Mouse (Mus musculus) neural tube, embryonic 12.5 days (tissue): ENCODE measurements around the gene Agpat4. TPM values are rescaled to one million over a fixed set of nuclear protein-coding genes. Genes with fewer than 3 reads are reported as not detected.

Experiments used
- ATAC-seq: fragments of 200-750 bp; cut with Nextera tagmentation; 2 replicates; pipeline ENCODE4 v1.8.0; 2017; ENCODE audit warnings: low read depth, mild to moderate bottlenecking, moderate TSS enrichment, moderate library complexity; ENCODE audit not compliant: low FRiP score
- H3K27ac ChIP-seq: fragments of 300-500 bp; sonication (generic); 2 replicates; pipeline ENCODE4 v1.5.1; 2016
- H3K27me3 ChIP-seq: fragments of 300-500 bp; sonication (generic); replicated peaks from 2 replicates; pipeline ENCODE4 v1.6.1; 2016; ENCODE audit warnings: mild to moderate bottlenecking
- H3K36me3 ChIP-seq: fragments of 300-500 bp; sonication (generic); 2 replicates; pipeline ENCODE4 v1.6.1; 2016; ENCODE audit warnings: mild to moderate bottlenecking
- H3K4me1 ChIP-seq: fragments of 300-500 bp; sonication (generic); 2 replicates; pipeline ENCODE4 v1.6.1; 2016
- H3K4me2 ChIP-seq: fragments of 300-500 bp; sonication (generic); replicated peaks from 2 replicates; pipeline ENCODE4 v1.6.1; 2016; ENCODE audit warnings: mild to moderate bottlenecking
- H3K4me3 ChIP-seq: fragments of 300-500 bp; sonication (generic); 2 replicates; pipeline ENCODE4 v1.5.1; 2016
- H3K9ac ChIP-seq: fragments of 300-500 bp; sonication (generic); 2 replicates; pipeline ENCODE4 v1.6.1; 2016; ENCODE audit warnings: mild to moderate bottlenecking
- H3K9me3 ChIP-seq: fragments of 300-500 bp; sonication (generic); 2 replicates; pipeline ENCODE4 v1.6.1; 2016; ENCODE audit warnings: mild to moderate bottlenecking
- WGBS: fragments of 180-500 bp; shearing (Covaris S2); methylation state at CpG from one replicate; pipeline ENCODE4 v1.1.7; 2016; 5-methylcytosine and 5-hydroxymethylcytosine counted together
- polyA plus RNA-seq: library from polyadenylated mRNA; unstranded; fragments of >200 nt; fragmentation: Nextera tagmentation; extraction: Ambion mirVana; gene quantifications from 2 replicates; pipeline ENCODE4 v1.2.1, GENCODE M21; 2016

Gene Agpat4
- polyA plus RNA-seq: 41.5 and 44.9 TPM in 2 replicates

DNA sequence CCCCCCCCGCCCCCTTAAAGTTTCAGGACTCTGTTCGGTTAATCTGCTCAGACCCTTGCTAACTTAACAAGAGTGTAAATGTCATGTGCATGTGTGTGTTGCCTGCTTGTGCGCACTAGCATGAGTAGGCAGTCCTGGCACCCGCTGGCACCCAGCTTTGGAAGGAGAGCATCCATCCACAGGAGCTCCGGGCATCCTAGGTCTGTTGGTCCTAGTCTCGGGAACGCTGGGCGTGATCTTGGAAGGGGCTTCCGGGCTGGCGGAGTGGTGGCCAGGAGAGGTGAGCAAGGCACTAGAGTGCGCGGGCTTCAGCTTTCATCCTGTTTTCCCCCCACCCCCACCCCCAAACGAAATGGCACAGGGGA lies at the start of gene Agpat4:
Agpat4 (plus strand) TSS at position 144 of the 365 bp plus-strand sequence.
- Histone ChIP-seq H3K4me3 (peak within 1 kb of the TSS; percentile 58), H3K27ac (peak within 1 kb of the TSS; percentile 81), H3K27me3 (no peaks in the 10 kb centered on the region), H3K9ac (peak within 1 kb of the TSS; percentile 54), H3K4me2 (peak within 1 kb of the TSS; percentile 77), H3K4me1 (peaks cover 20% of the 10 kb centered on the region), H3K9me3 (no peaks in the 10 kb centered on the region), H3K36me3 (no peaks in the 10 kb centered on the region)
- ATAC-seq: peak; percentile 69
- WGBS: under 1% methylated on average over 13 of the region's 13 CpGs

DNA sequence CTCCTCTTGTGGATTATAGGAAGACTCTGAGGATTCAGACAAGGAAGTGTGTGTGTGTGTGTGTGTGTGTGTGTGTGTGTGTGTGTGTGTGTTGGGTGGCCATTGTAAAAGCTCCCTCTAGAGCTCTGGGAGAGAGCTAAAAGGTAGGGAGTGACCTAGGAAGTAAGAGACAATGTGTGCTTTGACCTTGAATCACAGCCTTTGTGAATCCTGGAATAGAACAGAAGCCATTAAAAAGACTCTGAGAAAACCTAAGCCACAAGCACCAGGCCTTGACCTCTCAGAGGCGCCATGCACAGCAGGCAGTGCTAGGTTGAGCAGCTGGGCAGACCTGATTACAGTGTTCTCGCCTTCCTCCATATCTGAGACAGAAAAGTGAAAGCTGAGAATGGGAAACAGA lies 41.7 kb upstream of the Agpat4 start:
- no peaks in the 10 kb centered on the region for H3K36me3 ChIP-seq
- WGBS: 36% methylated on average over 2 of the region's 2 CpGs

GRCm38 (mm10) chr17:12080656-12081495 lies 37.6 kb upstream of the Agpat4 start:
- H3K27ac ChIP-seq: no peak overlapping the region
- no peaks in the 10 kb centered on the region for H3K9me3 ChIP-seq
- ATAC-seq: no peak
- H3K4me3 ChIP-seq: no peak overlapping the region
- H3K4me1 ChIP-seq: no peaks in the 10 kb centered on the region
- WGBS: 56% methylated on average over 20 of the region's 20 CpGs
- no peaks in the 10 kb centered on the region for H3K36me3 ChIP-seq
- H3K4me2 ChIP-seq: no peak overlapping the region
- no peaks in the 10 kb centered on the region for H3K27me3 ChIP-seq
- H3K9ac ChIP-seq: no peak overlapping the region

More for the DNA sequence above, 41.7 kb upstream of the Agpat4 start:
- H3K4me3 ChIP-seq: no peak overlapping the region
- H3K9ac ChIP-seq: no peak overlapping the region
- H3K27me3 ChIP-seq: no peaks in the 10 kb centered on the region
- no peak for ATAC-seq
- H3K4me2 ChIP-seq: no peak overlapping the region
- H3K27ac ChIP-seq: no peak overlapping the region
- no peaks in the 10 kb centered on the region for H3K4me1 ChIP-seq
- no peaks in the 10 kb centered on the region for H3K9me3 ChIP-seq

DNA sequence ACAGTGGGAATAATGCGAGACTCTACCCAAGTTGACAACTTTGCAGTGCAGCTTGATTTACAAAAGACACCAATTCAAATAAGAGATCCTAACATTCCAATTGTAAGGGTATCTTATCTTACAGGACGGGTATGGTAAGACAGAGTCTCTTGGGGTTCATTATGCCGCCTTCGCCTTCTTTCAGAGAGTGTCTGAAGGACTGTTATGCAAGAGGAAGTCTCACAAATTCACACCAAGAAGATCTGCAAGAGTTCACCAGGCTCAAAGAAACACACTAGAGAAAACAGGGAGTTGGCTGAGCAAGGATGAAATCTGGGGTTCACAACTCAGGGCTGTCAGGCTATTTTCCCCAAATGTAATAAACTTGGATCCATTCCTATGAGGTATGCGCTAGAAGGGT lies 36.3 kb upstream of the Agpat4 start:
- no peaks in the 10 kb centered on the region for H3K4me1 ChIP-seq
- H3K36me3 ChIP-seq: no peaks in the 10 kb centered on the region
- no peak overlapping the region for H3K4me3 ChIP-seq
- no peak for ATAC-seq
- H3K4me2 ChIP-seq: no peak overlapping the region
- no peaks in the 10 kb centered on the region for H3K27me3 ChIP-seq
- H3K9me3 ChIP-seq: no peaks in the 10 kb centered on the region
- 91% methylated on average over 5 of the region's 5 CpGs for WGBS
- H3K9ac ChIP-seq: no peak overlapping the region
- no peak overlapping the region for H3K27ac ChIP-seq

DNA sequence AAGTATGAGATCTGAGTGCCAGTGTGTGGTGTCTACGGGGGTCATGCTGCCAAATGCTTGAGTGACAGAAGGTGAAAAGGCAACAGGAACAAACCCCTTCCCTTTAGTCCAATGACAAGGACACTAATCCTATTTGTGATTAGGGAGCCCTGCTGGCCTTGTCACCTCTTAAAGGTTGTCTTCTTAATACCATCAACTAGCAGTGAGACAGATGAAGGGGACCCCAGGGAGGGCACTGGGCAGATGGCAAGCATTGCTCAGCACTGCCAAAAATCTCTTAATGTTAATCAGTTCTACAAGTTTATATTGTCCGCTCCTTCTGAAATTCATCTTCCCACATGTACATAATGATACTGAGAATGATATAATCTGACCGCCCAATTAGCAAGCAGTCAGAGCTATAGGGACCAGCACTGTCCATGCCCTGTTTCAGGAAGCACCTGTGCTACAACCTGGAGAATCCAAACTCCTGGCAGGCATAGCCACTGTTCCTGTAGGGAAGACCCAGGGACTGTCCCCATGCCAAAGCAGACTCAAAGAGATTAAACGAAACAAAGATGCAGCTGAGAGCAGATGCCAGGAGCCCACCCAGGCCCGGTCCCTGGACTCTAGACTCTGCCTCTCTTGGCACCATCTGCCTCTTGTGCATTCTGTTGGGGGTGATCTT lies 28.1 kb upstream of the Agpat4 start:
- no peaks in the 10 kb centered on the region for H3K4me1 ChIP-seq
- no peaks in the 10 kb centered on the region for H3K27me3 ChIP-seq
- WGBS: 75% methylated on average over 5 of the region's 5 CpGs
- H3K9ac ChIP-seq: no peak overlapping the region
- no peak for ATAC-seq
- H3K27ac ChIP-seq: no peak overlapping the region
- H3K4me2 ChIP-seq: no peak overlapping the region
- H3K36me3 ChIP-seq: no peaks in the 10 kb centered on the region
- H3K9me3 ChIP-seq: no peaks in the 10 kb centered on the region
- H3K4me3 ChIP-seq: no peak overlapping the region

- no peaks in the 10 kb centered on the region for H3K4me1 ChIP-seq
- no peaks in the 10 kb centered on the region for H3K27me3 ChIP-seq
- H3K4me3 ChIP-seq: no peak overlapping the region
- H3K36me3 ChIP-seq: no peaks in the 10 kb centered on the region
- ATAC-seq: no peak
- H3K9ac ChIP-seq: no peak overlapping the region
- H3K4me2 ChIP-seq: no peak overlapping the region
- 83% methylated on average over 6 of the region's 6 CpGs for WGBS
- H3K27ac ChIP-seq: no peak overlapping the region
- H3K9me3 ChIP-seq: no peaks in the 10 kb centered on the region
Observed at GRCm38 (mm10) chr17:12092901-12093564, 25.5 kb upstream of the Agpat4 start.

- Histone ChIP-seq H3K27ac (no peak overlapping the region), H3K9me3 (no peaks in the 10 kb centered on the region), H3K36me3 (no peaks in the 10 kb centered on the region), H3K4me1 (no peaks in the 10 kb centered on the region), H3K27me3 (no peaks in the 10 kb centered on the region), H3K9ac (no peak overlapping the region), H3K4me3 (no peak overlapping the region), H3K4me2 (no peak overlapping the region)
- 95% methylated on average over 1 of the region's 1 CpGs for WGBS
- ATAC-seq: no peak
Observed at GRCm38 (mm10) chr17:12094016-12094415, 24.5 kb upstream of the Agpat4 start.

- no peak overlapping the region for H3K4me3 ChIP-seq
- no peaks in the 10 kb centered on the region for H3K36me3 ChIP-seq
- H3K4me2 ChIP-seq: no peak overlapping the region
- H3K9ac ChIP-seq: no peak overlapping the region
- ATAC-seq: no peak
- H3K4me1 ChIP-seq: no peaks in the 10 kb centered on the region
- no peak overlapping the region for H3K27ac ChIP-seq
- 88% methylated on average over 9 of the region's 9 CpGs for WGBS
- 0 out of 2 replicates have a peak, but pooled peaks cover 3% of the 10 kb centered on the region for H3K9me3 ChIP-seq
- no peaks in the 10 kb centered on the region for H3K27me3 ChIP-seq
Observed at GRCm38 (mm10) chr17:12094827-12095590, 23.5 kb upstream of the Agpat4 start.

- Histone ChIP-seq H3K36me3 (no peaks in the 10 kb centered on the region), H3K9me3 (0 out of 2 replicates have a peak, but pooled peaks cover 6% of the 10 kb centered on the region), H3K9ac (no peak overlapping the region), H3K27me3 (no peaks in the 10 kb centered on the region), H3K4me1 (no peaks in the 10 kb centered on the region), H3K4me2 (no peak overlapping the region), H3K27ac (no peak overlapping the region), H3K4me3 (no peak overlapping the region)
- no peak for ATAC-seq
Observed at GRCm38 (mm10) chr17:12099415-12099814, 19.1 kb upstream of the Agpat4 start.

DNA sequence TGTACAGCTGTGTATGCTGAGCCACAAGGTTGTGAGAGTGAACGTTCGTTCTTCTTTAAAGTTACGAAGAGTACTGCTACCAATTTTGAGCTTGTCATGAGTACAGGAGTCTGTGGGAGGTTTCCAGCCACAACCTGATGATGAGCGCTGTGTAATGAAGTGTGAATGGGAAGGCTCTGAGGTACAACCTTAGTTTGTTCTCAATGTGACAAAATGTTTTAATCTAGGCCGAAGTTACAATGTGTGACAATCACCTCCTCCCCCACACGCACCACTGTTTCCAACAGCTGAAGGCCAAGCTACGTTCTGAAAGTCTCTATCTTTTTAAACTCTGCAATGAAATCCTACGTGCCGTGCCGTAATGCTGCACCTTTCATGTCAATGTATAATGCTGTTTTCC lies 16.2 kb upstream of the Agpat4 start:
- Histone ChIP-seq H3K4me2 (no peak overlapping the region), H3K27ac (no peak overlapping the region), H3K4me3 (no peak overlapping the region), H3K36me3 (no peaks in the 10 kb centered on the region), H3K27me3 (no peaks in the 10 kb centered on the region), H3K9me3 (0 out of 2 replicates have a peak, but pooled peaks cover 6% of the 10 kb centered on the region), H3K4me1 (no peaks in the 10 kb centered on the region), H3K9ac (no peak overlapping the region)
- WGBS: 96% methylated on average over 10 of the region's 10 CpGs
- no peak for ATAC-seq

GRCm38 (mm10) chr17:12103781-12104180 lies 14.7 kb upstream of the Agpat4 start:
- Histone ChIP-seq H3K9me3 (0 out of 2 replicates have a peak, but pooled peaks cover 6% of the 10 kb centered on the region), H3K27ac (no peak overlapping the region), H3K4me1 (no peaks in the 10 kb centered on the region), H3K9ac (no peak overlapping the region), H3K36me3 (no peaks in the 10 kb centered on the region), H3K4me2 (no peak overlapping the region), H3K27me3 (no peaks in the 10 kb centered on the region), H3K4me3 (no peak overlapping the region)
- 82% methylated on average over 6 of the region's 6 CpGs for WGBS
- ATAC-seq: no peak

- H3K27me3 ChIP-seq: no peaks in the 10 kb centered on the region
- no peaks in the 10 kb centered on the region for H3K4me1 ChIP-seq
- no peak overlapping the region for H3K4me2 ChIP-seq
- WGBS: 89% methylated on average over 7 of the region's 7 CpGs
- no peak overlapping the region for H3K27ac ChIP-seq
- H3K4me3 ChIP-seq: no peak overlapping the region
- no peak overlapping the region for H3K9ac ChIP-seq
- no peaks in the 10 kb centered on the region for H3K36me3 ChIP-seq
- H3K9me3 ChIP-seq: 0 out of 2 replicates have a peak, but pooled peaks cover 6% of the 10 kb centered on the region
- no peak for ATAC-seq
Observed at GRCm38 (mm10) chr17:12104245-12104644, 14.3 kb upstream of the Agpat4 start.
